Mouse (Mus musculus) macrophage (primary cell): ENCODE measurements around the gene Olfr1418. TPM values are rescaled to one million over a fixed set of nuclear protein-coding genes. Genes with fewer than 3 reads are reported as not detected.
"Not testable (repeated sequence)": the region's sequence is repeated elsewhere in the genome, so short reads cannot be mapped to it uniquely, and the experiment has no call there.

Experiments used
- H3K27ac ChIP-seq: fragments of 350-480 bp; formaldehyde crosslinking; 2 replicates; pipeline ENCODE4 v1.9.0; 2021
- H3K36me3 ChIP-seq: fragments of 350-480 bp; formaldehyde crosslinking; 2 replicates; pipeline ENCODE4 v1.9.0; 2021; ENCODE audit errors: inconsistent target
- H3K4me3 ChIP-seq: fragments of 350-480 bp; formaldehyde crosslinking; 2 replicates; pipeline ENCODE4 v1.9.0; 2021; ENCODE audit errors: inconsistent target
- H3K79me2 ChIP-seq: fragments of 350-480 bp; formaldehyde crosslinking; 2 replicates; pipeline ENCODE4 v1.9.0; 2021; ENCODE audit errors: inconsistent target
- WGBS: methylation state at CpG from one replicate; pipeline ENCODE4 v1.1.7; 2026; ENCODE audit warnings: inconsistent platforms; ENCODE audit not compliant: missing documents; 5-methylcytosine and 5-hydroxymethylcytosine counted together
- polyA plus RNA-seq: library from polyadenylated mRNA; stranded (reverse); fragments of 250-400 nt; gene quantifications from 3 replicates; pipeline ENCODE4 v1.2.4, GENCODE M21; 2018; ENCODE audit warnings: inconsistent platforms
- total RNA-seq, 78 experiments: library from RNA; depleted of rRNA; stranded (reverse); fragments of 250-400 nt; gene quantifications; 1 replicate in 9 of 78; 2 replicates in 24 of 78; 3 replicates in 43 of 78; 4 replicates in 2 of 78; pipeline ENCODE4 v1.2.4; 2018; ENCODE audit warnings: inconsistent platforms in 56 of 78

Olfr1418 gene
- total RNA-seq (2018; cell fraction: chromatin; rRNA removed), result not detected
- not detected for total RNA-seq (2018; cell fraction: cytosol; rRNA removed)
- total RNA-seq (2018; cell fraction: nucleus; rRNA removed), result not detected
- polyA plus RNA-seq, result not detected in 3 replicates

DNA sequence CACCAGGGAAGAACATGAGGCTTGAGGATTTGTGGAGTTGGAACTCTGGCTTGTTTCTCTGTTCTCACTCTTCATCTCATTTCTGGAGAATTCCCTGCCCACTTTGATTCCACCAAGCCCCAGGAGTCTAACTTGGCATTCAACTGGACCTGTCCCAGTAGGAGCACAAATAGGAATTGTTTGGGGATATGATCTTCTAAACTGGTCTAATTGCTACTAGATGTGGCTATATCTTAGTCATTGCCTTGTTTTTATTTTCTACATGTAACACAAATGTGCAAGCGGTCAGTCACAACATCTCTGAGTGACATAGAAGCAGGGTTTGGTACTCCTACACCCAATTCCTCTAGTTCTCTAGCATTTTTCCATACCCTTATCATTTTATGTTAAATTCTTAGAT, at the start of gene Olfr1418:
Gene Olfr1418, minus strand, starts transcription at position 101 of the 400 bp plus-strand sequence.
- Histone ChIP-seq H3K27ac (no peak within 1 kb of the TSS), H3K4me3 (no peak within 1 kb of the TSS), H3K36me3 (no peaks in the 10 kb centered on the region), H3K79me2 (no peaks in the 10 kb centered on the region)
- WGBS, result 100% methylated on average over 1 of the region's 1 CpGs

DNA sequence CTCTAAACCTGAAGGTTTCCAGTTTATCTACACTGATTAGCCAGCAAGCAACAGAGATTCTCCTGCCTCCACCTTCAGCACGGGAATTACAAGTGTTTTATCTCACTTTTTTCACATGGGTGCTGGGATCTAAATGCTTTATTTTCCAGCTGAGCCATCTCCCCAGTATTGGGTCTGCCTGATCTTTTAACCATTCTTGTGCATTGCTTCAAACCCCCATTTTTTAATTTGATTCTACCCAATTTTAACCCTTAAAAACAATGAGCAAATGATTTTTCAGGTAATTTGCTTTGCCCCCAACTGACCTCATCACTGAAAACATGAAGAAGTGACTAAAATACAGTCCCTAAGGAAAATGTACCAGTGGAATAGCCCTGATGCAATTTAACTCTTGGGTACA, 25.4 kb upstream of the Olfr1418 start, which contains the start of gene Olfr1420:
Gene Olfr1420, plus strand, starts transcription at position 301 of the 400 bp plus-strand sequence.
- Histone ChIP-seq H3K27ac (no peak within 1 kb of the TSS), H3K79me2 (no peaks in the 10 kb centered on the region), H3K36me3 (no peaks in the 10 kb centered on the region), H3K4me3 (no peak within 1 kb of the TSS)
- 100% methylated on average over 1 of the region's 1 CpGs for WGBS

DNA sequence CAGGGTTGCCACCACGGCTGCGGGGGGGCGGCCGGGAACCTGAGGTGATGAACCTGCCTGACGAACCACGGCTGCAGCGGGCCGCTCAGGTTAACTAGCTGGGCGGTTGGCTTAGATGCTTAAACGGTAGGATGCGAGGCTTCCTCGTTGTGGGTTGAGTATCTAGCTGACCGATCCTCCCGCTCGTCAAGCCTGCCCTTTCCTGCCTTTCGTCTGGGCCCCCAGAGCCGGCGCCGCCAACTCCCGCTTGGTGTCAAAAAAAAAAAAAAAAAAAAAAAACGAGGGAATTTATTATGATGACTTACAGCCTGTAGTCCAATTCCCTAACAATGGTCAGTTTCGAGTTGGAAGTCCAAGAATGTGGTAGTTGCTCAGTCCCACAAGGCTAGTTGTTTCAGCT, 17.5 kb upstream of the Olfr1418 start:
- WGBS, result 79% methylated on average over 13 of the region's 22 CpGs
- H3K4me3 ChIP-seq, H3K27ac ChIP-seq, H3K79me2 ChIP-seq, H3K36me3 ChIP-seq: not testable (repeated sequence)

- Histone ChIP-seq H3K27ac (no peak within 1 kb of the TSS), H3K4me3 (no peak within 1 kb of the TSS), H3K36me3 (no peaks in the 10 kb centered on the region), H3K79me2 (no peaks in the 10 kb centered on the region)
- WGBS, result 69% methylated on average over 1 of the region's 1 CpGs
These were observed 14.1 kb upstream of the Olfr1418 start, which contains the start of gene Olfr1419 for GRCm38 (mm10) chr19:11875006-11875405. Gene Olfr1419, minus strand, starts transcription at chr19:11875106.

- H3K4me3 ChIP-seq, result no peak overlapping the region
- 96% methylated on average over 2 of the region's 2 CpGs for WGBS
- H3K36me3 ChIP-seq, result no peaks in the 10 kb centered on the region
- no peak overlapping the region for H3K27ac ChIP-seq
- no peaks in the 10 kb centered on the region for H3K79me2 ChIP-seq
These were observed 7.0 kb upstream of the Olfr1418 start for GRCm38 (mm10) chr19:11867837-11868236.

GRCm38 (mm10) chr19:11856506-11856905, 4.4 kb downstream of the Olfr1418 start:
- H3K27ac ChIP-seq, result no peak overlapping the region
- 89% methylated on average over 6 of the region's 6 CpGs for WGBS
- H3K36me3 ChIP-seq, result no peaks in the 10 kb centered on the region
- no peak overlapping the region for H3K4me3 ChIP-seq
- no peaks in the 10 kb centered on the region for H3K79me2 ChIP-seq

- Histone ChIP-seq H3K27ac (no peak overlapping the region), H3K36me3 (no peaks in the 10 kb centered on the region), H3K4me3 (no peak overlapping the region), H3K79me2 (no peaks in the 10 kb centered on the region)
- WGBS, result 92% methylated on average over 1 of the region's 2 CpGs
These were observed 6.0 kb downstream of the Olfr1418 start for GRCm38 (mm10) chr19:11854821-11855220.

GRCm38 (mm10) chr19:11852652-11853051, 8.2 kb downstream of the Olfr1418 start:
- 41% methylated on average over 4 of the region's 4 CpGs for WGBS
- Histone ChIP-seq H3K27ac (no peak overlapping the region), H3K79me2 (no peaks in the 10 kb centered on the region), H3K36me3 (no peaks in the 10 kb centered on the region), H3K4me3 (no peak overlapping the region)

DNA sequence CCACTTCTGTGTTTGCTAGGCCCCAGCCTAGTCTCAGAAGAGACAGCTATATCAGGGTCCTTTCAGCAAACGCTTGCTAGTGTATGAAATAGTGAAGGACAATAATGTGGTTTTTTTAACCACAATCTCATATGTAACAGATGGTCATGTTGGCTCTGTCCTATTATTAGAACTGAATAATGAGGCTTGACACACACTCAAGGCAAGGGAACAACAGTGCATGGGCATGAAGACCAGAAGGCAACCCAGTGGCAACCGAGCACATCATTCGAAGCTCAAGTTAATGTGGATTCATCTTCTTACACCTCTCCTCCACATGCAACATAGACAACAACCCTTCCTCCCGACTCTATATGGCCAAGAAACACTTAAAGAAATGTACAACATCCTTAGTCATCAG, 14.5 kb downstream of the Olfr1418 start:
- no peak overlapping the region for H3K27ac ChIP-seq
- 66% methylated on average over 4 of the region's 4 CpGs for WGBS
- no peak overlapping the region for H3K4me3 ChIP-seq
- no peaks in the 10 kb centered on the region for H3K36me3 ChIP-seq
- no peaks in the 10 kb centered on the region for H3K79me2 ChIP-seq

GRCm38 (mm10) chr19:11839119-11839518, 21.7 kb downstream of the Olfr1418 start, which contains the start of gene Olfr1417:
Gene Olfr1417, minus strand, starts transcription at chr19:11839219.
- no peak within 1 kb of the TSS for H3K4me3 ChIP-seq
- 94% methylated on average over 4 of the region's 4 CpGs for WGBS
- H3K36me3 ChIP-seq, result no peaks in the 10 kb centered on the region
- H3K27ac ChIP-seq, result no peak within 1 kb of the TSS
- H3K79me2 ChIP-seq, result no peaks in the 10 kb centered on the region

- no peaks in the 10 kb centered on the region for H3K36me3 ChIP-seq
- H3K79me2 ChIP-seq, result 0 out of 2 replicates have a peak, but pooled peaks cover 8% of the 10 kb centered on the region
- no peak overlapping the region for H3K27ac ChIP-seq
- H3K4me3 ChIP-seq, result no peak overlapping the region
- WGBS, result 92% methylated on average over 4 of the region's 4 CpGs
These were observed 37.4 kb downstream of the Olfr1418 start for GRCm38 (mm10) chr19:11823346-11824065.

DNA sequence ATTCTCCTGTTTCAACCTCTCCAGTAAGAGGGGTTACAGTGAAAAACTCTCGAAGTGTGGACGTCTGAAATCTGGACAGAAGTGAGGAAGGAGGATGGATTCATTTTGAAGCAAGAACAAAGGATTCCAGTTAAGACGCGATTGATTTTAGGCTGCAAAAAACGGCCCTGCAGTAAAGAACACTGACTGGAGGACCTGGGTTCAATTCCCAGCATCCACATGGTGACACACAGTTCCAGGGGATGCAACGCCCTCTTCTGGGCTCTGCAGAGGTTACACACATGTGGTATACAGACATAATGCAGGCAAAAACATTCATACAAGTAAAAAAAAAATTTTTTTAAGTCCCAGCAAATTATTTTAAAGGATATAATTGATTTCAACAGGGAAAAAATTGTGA, 40.7 kb downstream of the Olfr1418 start:
- 47% methylated on average over 6 of the region's 6 CpGs for WGBS
- H3K79me2 ChIP-seq, result peaks cover 40% of the 10 kb centered on the region
- no peak overlapping the region for H3K4me3 ChIP-seq
- H3K27ac ChIP-seq, result no peak overlapping the region
- no peaks in the 10 kb centered on the region for H3K36me3 ChIP-seq

GRCm38 (mm10) chr19:11819800-11820199, 41.1 kb downstream of the Olfr1418 start:
- no peak overlapping the region for H3K27ac ChIP-seq
- H3K36me3 ChIP-seq, result no peaks in the 10 kb centered on the region
- H3K4me3 ChIP-seq, result peak overlapping the region; percentile 63
- WGBS, result 10% methylated on average over 15 of the region's 15 CpGs
- peaks cover 44% of the 10 kb centered on the region for H3K79me2 ChIP-seq

DNA sequence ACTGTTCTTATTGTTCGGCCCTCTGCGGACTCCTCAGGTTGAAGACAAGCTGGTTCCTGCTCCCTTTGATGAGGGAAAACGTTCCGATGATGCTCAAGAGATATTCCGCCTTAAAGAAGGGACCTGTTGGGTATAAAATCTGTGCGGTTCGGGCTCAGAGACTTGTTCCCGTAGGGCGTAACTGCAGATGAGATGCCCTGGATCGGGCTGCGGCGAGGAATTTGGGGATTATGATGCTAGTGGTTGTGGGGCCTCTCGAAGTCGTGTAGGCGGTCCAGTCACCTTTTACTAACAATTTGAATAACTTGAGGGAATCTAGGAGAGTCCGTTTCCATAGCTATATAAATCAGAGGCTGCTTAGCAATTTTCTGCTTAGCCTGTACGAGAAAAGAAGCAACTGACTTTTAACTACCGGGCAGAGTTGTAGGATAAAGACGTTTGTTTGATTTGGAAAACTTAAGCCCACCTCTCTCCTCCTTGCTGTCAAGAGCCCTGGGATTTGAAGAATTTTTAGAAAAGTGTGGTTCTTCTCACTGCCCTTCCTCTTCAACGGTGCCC, 41.6 kb downstream of the Olfr1418 start, which contains the start of gene Stx3:
Gene Stx3, minus strand, starts transcription at position 261 of the 558 bp plus-strand sequence.
- H3K36me3 ChIP-seq, result no peaks in the 10 kb centered on the region
- H3K27ac ChIP-seq, result peak within 1 kb of the TSS; percentile 74
- 2% methylated on average over 20 of the region's 20 CpGs for WGBS
- H3K79me2 ChIP-seq, result peaks cover 50% of the 10 kb centered on the region
- H3K4me3 ChIP-seq, result peak within 1 kb of the TSS; percentile 75
